Mouse (Mus musculus) NIH3T3 (cell line): Measurements from ENCODE around the gene Zfr.
"Not testable (repeated sequence)": the region's sequence is repeated elsewhere in the genome, so short reads cannot be mapped to it uniquely, and the experiment has no call there.

Experiments
- DNase-seq: peaks from one replicate; pipeline ENCODE4 v3.0.0-alpha.2; 2012; ENCODE audit warnings: low read depth

Zfr gene

GRCm38 (mm10) chr15:12106430-12106829, 11.2 kb upstream of the Zfr start:
- DNase-seq, result no peak

GRCm38 (mm10) chr15:12108200-12108599, 9.4 kb upstream of the Zfr start:
- no peak for DNase-seq

GRCm38 (mm10) chr15:12108922-12109321, 8.7 kb upstream of the Zfr start:
- DNase-seq, result not testable (repeated sequence)

DNA sequence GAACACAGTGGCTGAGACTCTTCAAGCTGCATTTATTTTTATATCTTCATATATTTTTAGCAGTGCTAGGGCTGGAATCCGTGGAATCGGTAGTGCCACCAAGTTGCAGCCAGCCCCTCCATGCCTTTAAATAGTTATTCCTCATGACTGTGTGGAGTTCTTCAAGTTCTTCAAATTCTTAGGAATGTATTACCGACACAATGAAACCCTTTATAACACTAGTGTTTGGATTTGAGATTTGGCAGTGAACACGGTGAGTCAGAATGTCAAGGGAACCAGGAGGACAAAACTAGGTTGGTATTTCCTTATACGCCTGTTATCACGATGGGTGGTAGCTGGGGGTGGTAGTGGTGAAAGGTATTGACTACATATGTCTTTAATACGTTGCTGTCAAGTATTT, 6.4 kb upstream of the Zfr start:
- peak; percentile 92 for DNase-seq

GRCm38 (mm10) chr15:12113411-12113810, 4.2 kb upstream of the Zfr start:
- peak; percentile 45 for DNase-seq

GRCm38 (mm10) chr15:12114546-12114945, 3.1 kb upstream of the Zfr start:
- DNase-seq, result no peak

DNA sequence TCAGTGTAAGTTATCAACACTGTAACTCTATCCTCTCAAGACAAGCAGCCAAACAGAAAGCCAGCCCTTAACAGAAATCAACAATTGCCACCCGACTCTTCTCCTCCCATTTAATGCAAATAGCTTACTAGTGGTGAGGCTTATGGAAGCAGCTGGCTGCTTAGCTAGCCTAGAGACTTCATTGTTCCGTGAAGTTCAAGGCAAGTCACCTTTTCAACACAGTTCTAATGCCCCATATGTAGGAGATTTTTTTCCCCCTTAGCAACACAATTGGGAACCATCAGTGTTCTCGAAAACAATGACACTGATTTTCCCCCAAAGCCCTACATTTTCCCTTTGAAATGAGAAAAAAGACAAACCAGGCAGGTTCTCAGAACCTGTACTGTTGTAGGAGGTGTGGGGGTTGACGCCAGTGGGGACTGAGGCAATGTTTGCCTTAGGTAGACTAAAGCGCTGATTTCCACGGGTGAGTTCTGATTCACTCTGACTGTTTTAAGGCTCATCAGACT, 1.9 kb upstream of the Zfr start:
- DNase-seq, result no peak

GRCm38 (mm10) chr15:12118093-12118431, 431 bp downstream of the Zfr start:
- DNase-seq, result peak; percentile 63

- DNase-seq, result peak; percentile 71
These were observed 949 bp downstream of the Zfr start for GRCm38 (mm10) chr15:12118432-12119128.

DNA sequence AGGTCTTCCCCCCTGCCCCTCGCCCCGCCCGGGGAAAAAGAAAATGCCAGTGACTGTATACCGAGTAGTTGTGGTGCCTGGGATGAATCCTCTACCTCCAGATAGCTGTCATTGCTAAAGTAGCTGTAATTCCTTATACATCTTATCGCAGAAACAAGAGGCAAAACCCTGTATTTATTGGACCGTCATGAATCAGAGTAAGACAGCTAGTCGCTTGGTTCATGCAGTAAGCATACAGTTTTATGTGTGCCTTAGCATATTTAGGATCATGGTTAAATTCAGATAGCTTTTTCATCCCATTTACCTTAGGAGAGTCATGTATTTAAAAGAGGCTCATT, 1.5 kb downstream of the Zfr start:
- no peak for DNase-seq

DNA sequence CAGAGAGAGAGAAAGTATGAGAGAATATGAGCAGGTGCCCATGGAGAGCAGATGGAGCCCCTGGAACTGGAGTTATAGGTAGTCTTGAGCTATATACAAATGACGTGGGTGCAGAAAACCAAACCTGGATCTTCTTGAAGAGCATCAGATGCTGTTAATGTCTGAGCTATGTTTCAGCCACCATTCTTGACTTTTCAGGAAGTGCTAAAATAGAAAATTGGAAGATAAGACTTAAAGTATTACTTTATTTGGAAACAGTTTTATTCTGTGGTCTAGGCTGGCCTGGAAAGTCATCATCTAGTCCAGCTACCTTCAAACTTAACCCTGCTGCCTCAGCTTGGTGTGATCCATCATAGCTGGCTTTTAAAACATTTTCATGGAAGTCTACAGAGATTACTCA, 7.3 kb downstream of the Zfr start:
- DNase-seq, result no peak

- DNase-seq, result not testable (repeated sequence)
These were observed 13.2 kb downstream of the Zfr start for GRCm38 (mm10) chr15:12130871-12131270.

- peak; percentile 24 for DNase-seq
These were observed 16.9 kb downstream of the Zfr start for GRCm38 (mm10) chr15:12134546-12134945.

- DNase-seq, result no peak
These were observed 17.7 kb downstream of the Zfr start for GRCm38 (mm10) chr15:12135368-12135767.

DNA sequence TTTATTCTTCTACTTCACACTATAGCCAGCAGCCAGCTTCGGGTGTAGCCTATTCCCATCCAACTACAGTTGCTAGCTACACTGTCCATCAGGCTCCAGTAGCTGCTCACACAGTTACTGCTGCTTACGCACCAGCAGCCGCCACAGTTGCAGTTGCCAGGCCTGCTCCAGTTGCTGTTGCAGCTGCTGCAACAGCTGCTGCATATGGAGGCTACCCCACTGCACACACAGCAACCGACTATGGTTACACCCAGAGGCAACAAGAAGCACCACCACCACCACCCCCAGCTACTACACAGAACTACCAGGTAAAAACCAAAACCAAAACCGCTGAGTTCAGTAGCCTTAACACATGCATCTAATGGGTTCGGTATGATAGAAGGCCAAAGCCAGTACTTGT, 18.7 kb downstream of the Zfr start:
- no peak for DNase-seq

DNA sequence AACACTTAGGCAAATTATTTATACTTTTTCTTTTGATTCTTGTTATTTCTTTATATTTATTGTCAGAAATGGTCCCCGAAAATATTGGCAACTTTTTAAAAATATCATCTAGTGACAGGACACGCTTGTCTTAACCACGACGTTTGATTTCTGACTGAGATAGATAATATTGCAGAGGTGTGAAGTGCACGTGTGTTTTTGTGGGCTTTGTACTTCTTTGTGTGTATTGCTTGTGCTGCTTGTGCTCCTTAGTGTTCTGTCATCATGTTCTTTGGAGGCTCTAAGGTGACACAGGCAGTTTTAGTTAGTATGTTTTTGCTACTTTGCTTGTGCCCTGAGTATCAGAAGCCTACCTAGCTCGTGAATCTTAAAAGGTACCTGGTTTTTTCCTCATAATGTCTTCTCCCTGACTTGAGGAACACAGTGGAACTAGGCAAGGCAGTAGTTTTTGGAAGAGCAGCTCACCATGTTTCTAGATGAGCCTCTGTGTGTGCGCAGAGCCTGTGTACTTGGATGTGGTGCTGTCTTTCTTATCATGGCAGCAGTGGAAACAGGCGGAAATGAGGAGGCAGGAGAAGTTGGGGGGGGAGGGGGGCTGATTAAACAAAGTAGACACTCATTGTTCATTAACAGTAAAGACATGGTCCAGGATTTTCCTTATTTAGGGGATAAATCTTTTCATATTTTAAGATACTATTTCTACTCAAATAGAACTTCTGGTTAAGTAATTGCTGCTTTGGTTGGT, 23.5 kb downstream of the Zfr start:
- DNase-seq, result no peak

DNA sequence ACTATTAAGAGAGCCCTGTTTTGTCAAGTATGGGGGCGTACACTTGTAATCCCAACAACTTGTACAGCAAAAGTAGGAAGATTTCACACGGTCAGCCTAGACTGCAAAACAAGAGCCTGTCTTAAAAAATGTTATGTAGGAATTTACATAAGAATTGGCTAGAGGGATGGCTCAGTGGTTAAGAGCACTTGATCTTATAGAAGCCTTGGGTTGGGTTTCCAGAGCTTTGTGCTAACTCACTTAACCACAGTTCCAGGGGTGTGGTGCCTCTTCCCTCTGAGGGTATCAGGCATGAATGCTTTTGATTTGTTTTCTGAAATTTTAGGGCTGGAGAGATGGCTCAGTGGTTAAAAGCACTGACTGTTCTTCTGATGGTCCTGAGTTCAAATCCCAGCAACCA, 29.8 kb downstream of the Zfr start:
- DNase-seq, result no peak

DNA sequence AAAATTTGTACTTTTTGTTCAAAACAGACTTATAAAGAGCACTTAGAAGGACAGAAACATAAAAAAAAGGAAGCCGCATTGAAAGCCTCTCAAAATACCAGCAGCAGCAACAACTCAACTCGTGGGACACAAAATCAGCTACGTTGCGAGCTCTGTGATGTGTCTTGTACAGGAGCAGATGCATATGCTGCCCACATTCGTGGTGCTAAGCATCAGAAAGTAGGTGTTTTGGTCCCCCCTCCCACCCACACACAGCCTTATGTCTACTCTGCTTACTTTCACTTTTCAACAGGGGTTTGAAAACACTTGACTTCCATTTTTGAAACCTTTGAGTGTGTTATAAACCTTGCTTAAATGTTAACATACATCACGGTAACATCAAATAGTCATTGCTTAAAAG, 31.9 kb downstream of the Zfr start:
- no peak for DNase-seq

- DNase-seq, result no peak
These were observed 36.1 kb downstream of the Zfr start for GRCm38 (mm10) chr15:12153747-12154146.

GRCm38 (mm10) chr15:12178126-12178525, 60.5 kb downstream of the Zfr start:
- no peak for DNase-seq

GRCm38 (mm10) chr15:12181181-12181805, 63.7 kb downstream of the Zfr start:
- DNase-seq, result not testable (repeated sequence)

DNA sequence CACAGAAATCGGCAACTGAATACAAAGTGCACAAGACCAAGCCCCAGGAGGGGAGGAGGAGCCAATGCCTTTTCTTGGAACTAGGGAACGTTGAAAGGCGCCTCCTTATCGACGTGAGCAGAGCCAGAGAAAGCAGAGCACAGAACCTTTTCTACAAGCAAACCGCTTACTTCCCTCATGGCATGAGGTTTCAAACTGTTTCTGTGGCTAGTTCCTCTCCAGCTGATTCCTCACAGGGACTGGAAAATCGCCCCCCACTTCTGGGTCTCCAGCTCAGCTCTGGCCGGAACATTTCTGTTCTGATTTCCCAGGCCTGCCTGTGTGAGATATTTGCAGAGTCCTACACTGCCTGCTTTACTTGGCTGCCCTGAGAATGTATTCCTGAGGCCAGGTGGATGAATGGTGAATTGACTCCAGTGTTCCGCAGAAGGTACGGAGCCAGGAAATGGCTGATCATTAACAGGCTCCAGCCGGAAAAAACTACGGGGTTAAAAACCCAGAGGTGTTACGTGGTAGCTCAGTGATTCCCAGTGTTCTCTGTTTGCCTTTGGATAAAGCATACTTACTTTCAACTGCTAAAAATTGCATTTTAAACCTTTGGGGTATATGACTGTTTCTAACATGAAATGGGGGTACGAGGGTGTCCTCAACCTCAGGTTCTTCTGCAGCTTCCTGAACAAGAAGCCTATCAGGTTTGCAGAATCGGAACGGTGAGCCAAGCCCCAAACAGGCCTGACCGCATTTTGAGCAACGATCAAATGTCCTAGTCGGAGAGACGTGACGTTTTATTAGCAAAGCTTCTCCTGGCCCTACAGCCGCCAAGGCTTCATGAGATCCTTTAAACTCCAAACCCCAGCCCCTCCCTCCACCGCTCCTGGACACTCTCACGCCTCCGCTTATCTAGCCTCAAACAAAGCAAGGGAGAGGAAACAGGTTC, 76.5 kb downstream of the Zfr start:
- DNase-seq, result no peak
